Mouse (Mus musculus) monocyte, adult 5-6 weeks (primary cell): ENCODE results near the gene Reps2. TPM values are rescaled to one million over a fixed set of nuclear protein-coding genes. Genes with fewer than 3 reads are reported as not detected.

Source experiments
- ATAC-seq: fragments of 153-309, 156-312 bp; replicated peaks from 2 replicates; pipeline ENCODE4 v1.8.0; 2017; ENCODE audit warnings: mild to moderate bottlenecking; ENCODE audit not compliant: low TSS enrichment, insufficient number of reproducible peaks, severe bottlenecking, poor library complexity, low FRiP score
- total RNA-seq: library from RNA; stranded (forward); fragments of 200-1000, 200-491, 200-594 nt; gene quantifications from 3 replicates; pipeline ENCODE4 v1.2.3, GENCODE M21; 2017

The Reps2 gene
- total RNA-seq, 1 experiment from 2014 or later, result 3.7 TPM

- ATAC-seq, result no peak
Measured at GRCm38 (mm10) chrX:162510426-162510980, 132.9 kb downstream of the Reps2 start.

DNA sequence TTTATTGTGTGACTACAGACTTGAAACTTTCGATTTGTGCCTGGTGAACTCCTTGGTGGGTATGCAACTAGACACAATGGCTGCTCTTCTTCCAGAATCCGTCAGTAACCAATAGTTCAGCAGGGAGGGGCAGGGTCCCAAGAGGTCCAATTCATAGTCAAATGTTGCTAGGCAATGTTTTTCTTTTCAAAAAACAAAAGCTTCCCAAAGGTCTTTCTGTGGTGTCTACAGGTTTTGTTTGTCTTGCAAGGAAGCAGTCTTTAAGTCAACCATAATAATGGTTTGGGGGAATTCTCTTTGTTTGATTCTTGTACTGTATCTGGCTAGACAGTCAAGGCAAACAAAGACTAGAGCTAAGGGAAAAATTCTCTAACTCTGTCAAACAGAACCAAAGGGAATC lies 138.3 kb downstream of the Reps2 start:
- no peak for ATAC-seq

GRCm38 (mm10) chrX:162503436-162503835 lies 140.0 kb downstream of the Reps2 start:
- no peak for ATAC-seq

- no peak for ATAC-seq
Measured at GRCm38 (mm10) chrX:162500962-162501361, 142.5 kb downstream of the Reps2 start.

- no peak for ATAC-seq
Measured at GRCm38 (mm10) chrX:162496485-162496884, 147.0 kb downstream of the Reps2 start.

DNA sequence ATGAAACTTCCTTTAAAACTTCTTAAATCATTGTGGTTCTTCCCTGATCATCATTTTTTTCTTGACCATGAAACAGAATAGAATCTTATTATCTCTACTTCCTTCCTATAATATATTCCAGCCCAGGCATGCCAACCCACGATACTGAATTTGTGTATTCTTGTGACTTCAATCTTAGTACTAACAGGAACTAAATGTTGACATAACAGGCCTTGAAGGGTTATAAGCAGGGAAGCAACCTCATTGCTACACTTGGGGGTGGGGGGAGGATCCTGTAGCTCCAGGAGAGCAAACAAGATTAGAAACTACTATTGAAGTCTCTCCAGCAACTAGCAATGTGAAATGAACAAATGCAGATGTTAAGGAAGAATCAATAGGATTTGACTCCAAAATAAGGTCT lies 154.8 kb downstream of the Reps2 start:
- ATAC-seq, result no peak

- ATAC-seq, result no peak
Measured at GRCm38 (mm10) chrX:162487734-162488133, 155.7 kb downstream of the Reps2 start.

- no peak for ATAC-seq
Measured at GRCm38 (mm10) chrX:162470213-162470612, 173.2 kb downstream of the Reps2 start.

- no peak for ATAC-seq
Measured at GRCm38 (mm10) chrX:162462156-162462555, 181.3 kb downstream of the Reps2 start.

- no peak for ATAC-seq
Measured at GRCm38 (mm10) chrX:162456445-162456844, 187.0 kb downstream of the Reps2 start.

DNA sequence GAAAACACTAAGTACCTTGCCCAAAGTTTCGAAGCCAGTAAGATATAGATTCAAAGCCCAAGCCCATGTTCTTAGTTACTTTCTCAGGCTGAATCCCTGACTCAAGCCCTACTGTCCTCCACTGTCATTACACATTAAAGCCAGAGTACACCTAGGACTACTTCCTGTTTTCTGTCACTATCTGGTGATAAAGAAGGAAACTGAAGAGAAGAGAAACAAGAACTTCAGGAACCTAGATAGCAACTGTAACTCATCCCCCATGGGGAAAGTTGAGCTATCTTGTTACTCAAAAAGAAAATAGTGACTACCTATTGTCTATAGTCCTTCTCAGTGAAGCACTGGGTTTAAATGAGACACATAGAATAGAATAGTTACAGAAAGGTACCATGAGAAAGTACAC lies 188.1 kb downstream of the Reps2 start:
- ATAC-seq, result no peak

- no peak for ATAC-seq
Measured at GRCm38 (mm10) chrX:162453821-162454402, 189.5 kb downstream of the Reps2 start.

- ATAC-seq, result no peak
Measured at GRCm38 (mm10) chrX:162452642-162453041, 190.8 kb downstream of the Reps2 start.

DNA sequence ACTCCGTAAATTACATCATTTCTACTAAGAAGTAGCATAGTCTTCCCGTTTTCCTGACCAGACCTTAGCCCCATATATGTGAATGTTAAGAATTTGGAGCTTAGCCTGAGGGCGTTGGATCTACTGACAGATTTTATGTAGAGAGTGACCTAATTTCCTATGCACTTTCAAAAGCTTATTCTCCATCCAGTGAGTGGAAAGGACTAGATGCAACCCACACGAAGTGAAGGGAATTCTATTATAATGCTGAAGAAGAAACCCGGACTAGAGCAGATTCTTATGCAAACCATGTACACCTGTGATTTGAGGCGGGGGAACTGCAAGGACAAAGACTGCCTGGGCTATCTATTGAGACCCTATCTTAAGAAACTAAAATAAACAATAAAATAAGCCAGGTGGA lies 195.5 kb downstream of the Reps2 start:
- ATAC-seq, result no peak

DNA sequence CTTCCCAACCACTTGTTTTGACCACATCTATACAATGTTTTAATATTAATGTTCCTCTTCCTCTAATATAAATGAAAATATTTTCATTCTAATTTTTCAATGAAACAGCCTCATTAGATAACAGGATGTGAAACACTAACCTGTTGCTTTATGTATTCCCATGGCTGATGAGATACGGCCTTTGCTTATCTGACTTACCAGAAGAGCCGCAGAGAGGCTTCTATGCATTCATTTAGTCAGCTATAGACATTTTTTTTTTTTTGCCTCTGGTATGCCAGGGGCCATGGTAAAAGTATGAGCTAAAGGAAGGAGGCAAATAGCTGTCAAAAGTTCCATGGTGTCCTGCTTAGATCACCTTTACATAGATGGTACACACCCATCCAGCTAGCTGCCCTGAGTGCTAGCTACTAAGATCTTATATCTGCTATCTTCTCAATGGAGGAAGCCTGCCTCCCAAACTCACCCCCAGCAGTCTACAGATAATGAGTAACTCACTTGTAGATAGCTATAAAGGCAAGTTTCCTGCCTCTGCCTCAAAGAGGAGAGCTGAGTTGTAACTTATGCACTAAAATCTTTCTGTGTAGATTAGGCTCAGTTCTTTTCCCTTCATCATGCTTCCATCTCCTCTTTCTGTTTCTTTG lies 196.7 kb downstream of the Reps2 start:
- ATAC-seq, result no peak

- no peak for ATAC-seq
Measured at GRCm38 (mm10) chrX:162443387-162443786, 200.1 kb downstream of the Reps2 start.

DNA sequence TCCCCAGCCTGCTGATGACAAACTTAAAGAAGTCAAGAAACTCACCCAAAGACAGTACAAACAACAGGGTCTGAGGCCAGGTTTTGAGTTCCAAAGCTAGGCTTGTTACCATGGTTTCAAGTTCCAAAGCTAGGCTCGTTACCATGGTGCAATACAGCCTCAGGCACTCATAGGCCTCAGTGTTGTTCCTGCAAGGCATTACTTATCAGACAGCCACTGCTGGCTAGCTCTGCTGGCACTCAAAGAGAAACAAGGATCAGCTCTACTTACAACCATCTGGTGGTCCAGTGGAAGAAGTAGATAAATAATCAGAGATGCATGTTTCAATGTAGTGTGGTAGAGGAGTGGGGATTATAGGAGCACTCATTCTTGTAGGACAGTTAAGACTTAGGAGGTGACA lies 200.5 kb downstream of the Reps2 start:
- ATAC-seq, result no peak

DNA sequence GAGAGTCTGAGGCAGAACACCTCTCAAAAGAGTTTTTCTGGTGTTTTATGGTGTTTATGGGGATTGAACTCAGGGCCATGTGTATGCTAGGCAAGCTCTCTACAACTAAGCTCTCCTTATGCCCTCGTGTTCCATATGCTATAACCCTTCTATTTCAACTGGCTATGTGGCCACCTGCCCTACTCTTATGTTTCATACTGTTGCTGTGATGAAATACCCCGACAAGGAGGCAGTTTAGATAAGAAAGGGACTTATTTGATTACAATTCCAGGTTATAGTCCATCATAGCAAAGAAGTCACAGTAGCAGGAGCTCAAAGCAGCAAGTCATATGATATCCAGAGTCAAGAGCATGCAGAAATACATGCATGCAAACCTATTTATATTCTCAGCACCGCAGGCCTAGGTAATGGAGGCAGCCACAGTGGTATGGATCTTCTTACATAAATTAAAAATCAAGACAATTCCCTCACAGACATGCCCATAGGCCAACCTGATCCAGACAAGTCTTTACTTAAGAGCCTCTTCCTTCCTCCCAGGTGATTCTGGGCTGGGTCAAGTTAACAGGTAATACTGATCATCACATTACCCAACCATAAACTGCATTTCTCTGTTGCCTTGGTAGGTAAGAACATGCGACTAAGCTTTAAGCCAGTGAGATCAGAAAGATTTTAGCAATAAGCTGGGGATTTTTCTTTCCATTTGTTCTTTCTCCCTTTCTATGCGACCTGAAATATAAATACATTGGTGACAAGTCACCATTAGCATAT lies 210.5 kb downstream of the Reps2 start:
- ATAC-seq, result no peak

- ATAC-seq, result no peak
Measured at GRCm38 (mm10) chrX:162427698-162428097, 215.8 kb downstream of the Reps2 start.

DNA sequence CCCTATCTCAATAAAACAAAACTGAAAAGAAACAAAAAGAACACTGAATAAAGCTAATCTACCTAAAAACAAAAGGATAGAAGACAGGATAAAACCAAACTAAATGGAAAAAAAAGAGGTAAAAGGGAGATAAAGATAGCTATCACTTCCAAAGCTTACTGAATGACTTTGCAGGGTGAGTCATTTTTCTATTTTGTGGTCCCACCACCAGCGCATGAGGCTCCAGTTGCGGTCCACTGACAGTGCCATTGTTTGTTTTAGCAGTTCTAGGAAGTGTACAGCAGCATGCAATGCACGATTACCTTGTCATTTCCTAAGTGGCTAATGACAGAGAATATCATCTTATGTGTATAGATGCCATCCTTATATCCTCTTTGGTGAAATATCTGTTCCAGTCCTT lies 224.0 kb downstream of the Reps2 start:
- no peak for ATAC-seq
